Comparison of ENCODE assay signal across 24 mouse cellular contexts in genomic region chr1:40263122-40263498, GRCm38 (mm10). TPM values are rescaled to one million over a fixed set of nuclear protein-coding genes. Genes with fewer than 3 reads are reported as not detected.
DNase-seq lines count a peak whose midpoint lies in the region; ATAC-seq and TF ChIP-seq lines count a peak whose summit lies in the region.
"Had no signal": no experiment of that assay in that cellular context is flagged by ENCODE, and none has a peak within 500 bp of the region (broad histone marks: within the 10 kb centered on the region; RNA-seq: fewer than 3 reads in every experiment).

No protein-coding gene starts in this region.

- no peak for DNase-seq in embryonic facial prominence, embryonic 10.5 days (ENCODE audit: low spot score)
- DNase-seq in CH12.LX (ENCODE audit: extremely low read depth), result peak; percentile 53
- no peak for DNase-seq in lung, postnatal 25 days (ENCODE audit: low spot score)
- no peak for DNase-seq in yolk sac, embryonic 10.5 days (ENCODE audit: low spot score)
- DNase-seq in adrenal gland, postnatal 36 days, result no peak
- DNase-seq: adrenal gland, adult 8-10 months; adrenal gland, postnatal 25 days; cerebellum, adult 18-20 months; cerebellum, adult 9-10 months; cerebellum, postnatal 14 days; forebrain, postnatal 0 days; kidney, adult 18-20 months had no signal

- no peak overlapping the region for H3K9ac ChIP-seq in embryonic facial prominence, embryonic 15.5 days
- H3K9ac ChIP-seq in CH12.LX (ENCODE audit: insufficient read depth, low read depth), result no peak overlapping the region
- H3K9ac ChIP-seq: embryonic facial prominence, embryonic 13.5 days; forebrain, postnatal 0 days; heart, embryonic 12.5 days; heart, embryonic 15.5 days; hindbrain, embryonic 12.5 days had no signal

- no peak for TF ChIP-seq POLR2A in CH12.LX (IDR thresholded peaks at IDR 0.05; ENCODE audit: low read depth, low read length)

- no peaks in the 10 kb centered on the region for H3K36me3 ChIP-seq in embryonic facial prominence, embryonic 15.5 days
- H3K36me3 ChIP-seq in embryonic facial prominence, embryonic 10.5 days (replicated peaks), result no peaks in the 10 kb centered on the region
- H3K36me3 ChIP-seq in CH12.LX (replicated peaks in 1 of 2; ENCODE audit: control insufficient read depth in 1 of 2, insufficient read depth in 1 of 2, low read length in 1 of 2), result no peaks in the 10 kb centered on the region
- H3K36me3 ChIP-seq: embryonic facial prominence, embryonic 13.5 days; heart, embryonic 12.5 days; heart, embryonic 15.5 days; hindbrain, embryonic 12.5 days had no signal

- 48% methylated on average over 7 of the region's 7 CpGs for WGBS in embryonic facial prominence, embryonic 15.5 days
- 56% methylated on average over 7 of the region's 7 CpGs for WGBS in embryonic facial prominence, embryonic 10.5 days

- TF ChIP-seq RAD21 in CH12.LX (IDR thresholded peaks at IDR 0.05; ENCODE audit: low read depth, low read length), result no peak

- dilution Hi-C loops in CH12.LX (cut with MboI; ENCODE audit: extremely low pct_ligation_motif_present, extremely low pct_unique_long_range_greater_than_20kb, low sequenced_read_pairs), result no loop called here

- no peak overlapping the region for H3K4me3 ChIP-seq in embryonic facial prominence, embryonic 15.5 days (replicated peaks)
- no peak overlapping the region for H3K4me3 ChIP-seq in embryonic facial prominence, embryonic 10.5 days
- no peak overlapping the region for H3K4me3 ChIP-seq in CH12.LX (replicated peaks in 1 of 3; ENCODE audit: low read depth in 2 of 3, low read length in 2 of 3, poor library complexity in 1 of 3)
- H3K4me3 ChIP-seq: embryonic facial prominence, embryonic 13.5 days; heart, embryonic 12.5 days; heart, embryonic 15.5 days; hindbrain, embryonic 12.5 days had no signal

- in situ Hi-C loops in CH12.LX (cut with MboI; ENCODE audit: low pct_ligation_motif_present, low pct_unique_long_range_greater_than_20kb, low sequenced_read_pairs), result no loop called here

- peak overlapping the region; percentile 39; the same call in 1 of the 2 replicates for H3K27ac ChIP-seq in embryonic facial prominence, embryonic 15.5 days (replicated peaks)
- no peak overlapping the region for H3K27ac ChIP-seq in embryonic facial prominence, embryonic 10.5 days (replicated peaks)
- H3K27ac ChIP-seq in CH12.LX (ENCODE audit: insufficient read depth, low read depth), result no peak overlapping the region
- H3K27ac ChIP-seq: heart, embryonic 15.5 days; hindbrain, embryonic 12.5 days had no signal

- H3K9me3 ChIP-seq in embryonic facial prominence, embryonic 15.5 days (replicated peaks), result no peaks in the 10 kb centered on the region
- no peaks in the 10 kb centered on the region for H3K9me3 ChIP-seq in embryonic facial prominence, embryonic 10.5 days
- H3K9me3 ChIP-seq in CH12.LX (replicated peaks; ENCODE audit: low read length), result no peaks in the 10 kb centered on the region
- H3K9me3 ChIP-seq: embryonic facial prominence, embryonic 13.5 days; heart, embryonic 12.5 days; heart, embryonic 15.5 days; hindbrain, embryonic 12.5 days had no signal

- H3K79me2 ChIP-seq in CH12.LX (replicated peaks; ENCODE audit: control insufficient read depth, extremely low read depth, insufficient read depth, poor library complexity, severe bottlenecking), result no peaks in the 10 kb centered on the region

- peak; percentile 18; the same call in 1 of the 2 replicates for TF ChIP-seq EP300 in CH12.LX (IDR thresholded peaks at IDR 0.05; ENCODE audit: low read length)

- peaks cover 36% of the 10 kb centered on the region for H3K4me1 ChIP-seq in embryonic facial prominence, embryonic 15.5 days
- H3K4me1 ChIP-seq in embryonic facial prominence, embryonic 10.5 days, result peaks cover 16% of the 10 kb centered on the region
- peaks cover 3 to 26% of the 10 kb centered on the region in 2 experiments for H3K4me1 ChIP-seq in CH12.LX (ENCODE audit: control insufficient read depth in 1 of 2, insufficient read depth in 2 of 2)

- TF ChIP-seq CTCF in CH12.LX (conservative IDR thresholded peaks at IDR 0.05 in 1 of 2, IDR thresholded peaks at IDR 0.05 in 1 of 2; ENCODE audit: low read depth in 2 of 2, low read length in 2 of 2), result no peak

- ATAC-seq in embryonic facial prominence, embryonic 15.5 days (ENCODE audit: insufficient number of reproducible peaks, low FRiP score, low TSS enrichment, low read depth), result no peak
- ATAC-seq in granulocyte monocyte progenitor cell, adult 5-6 weeks (replicated peaks; ENCODE audit: poor library complexity, severe bottlenecking), result peak; percentile 26; the same call in 1 of the 2 replicates
- peak; percentile 40; the same call in 1 of the 2 replicates for ATAC-seq in megakaryocyte progenitor cell, adult 5-6 weeks (replicated peaks; ENCODE audit: poor library complexity)
- ATAC-seq: activated CD4-positive, CD25-positive, alpha-beta regulatory T cell, adult 4 months; CD4-positive, CD25-positive, alpha-beta regulatory T cell, adult 4 months; forebrain, embryonic 14.5 days; forebrain, postnatal 0 days; inflammation-experienced regulatory T-cells, adult 6 months; intestine, embryonic 16.5 days had no signal

- no peaks in the 10 kb centered on the region for H3K27me3 ChIP-seq in embryonic facial prominence, embryonic 15.5 days
- peaks cover 33% of the 10 kb centered on the region for H3K27me3 ChIP-seq in embryonic facial prominence, embryonic 10.5 days (replicated peaks; ENCODE audit: low read depth, poor library complexity, severe bottlenecking)
- H3K27me3 ChIP-seq in CH12.LX (replicated peaks), result peaks cover 4% of the 10 kb centered on the region
- H3K27me3 ChIP-seq: embryonic facial prominence, embryonic 13.5 days; heart, embryonic 12.5 days; heart, embryonic 15.5 days had no signal

- H3K4me2 ChIP-seq in embryonic facial prominence, embryonic 15.5 days (replicated peaks), result no peak overlapping the region
- H3K4me2 ChIP-seq in CH12.LX (ENCODE audit: insufficient read depth, low read depth, poor library complexity, severe bottlenecking), result peak overlapping the region; percentile 10; the same call in 1 of the 2 replicates
- H3K4me2 ChIP-seq: embryonic facial prominence, embryonic 13.5 days; heart, embryonic 12.5 days; heart, embryonic 15.5 days; hindbrain, embryonic 12.5 days had no signal

TF ChIP-seq in CH12.LX, 34 proteins besides CTCF, POLR2A, EP300 and RAD21:
- 0 out of 2 replicates have a peak, but pooled peaks have one; percentile 38 for TF ChIP-seq MEF2A (IDR thresholded peaks at IDR 0.05; ENCODE audit: borderline replicate concordance, low read depth, low read length)
- no peak for TF ChIP-seq TBP (conservative IDR thresholded peaks at IDR 0.05; ENCODE audit: low read depth, low read length)
- TF ChIP-seq TCF12 (IDR thresholded peaks at IDR 0.05; ENCODE audit: low read depth, low read length), result 0 out of 2 replicates have a peak, but pooled peaks have one; percentile 12
- TF ChIP-seq SIN3A (IDR thresholded peaks at IDR 0.05; ENCODE audit: low read length), result peak; percentile 30; the same call in 1 of the 2 replicates

RNA-seq across cellular contexts. Expression of gene Il1r1, which starts 38.2 kb away (rescaled TPM):
- polyA plus RNA-seq in embryonic facial prominence, embryonic 15.5 days (2015; fragmentation: Nextera tagmentation; extraction: Ambion mirVana), result 10.3 and 10.9 TPM in 2 replicates
- 0.45 and 0.62 TPM in 2 replicates for polyA plus RNA-seq in embryonic facial prominence, embryonic 10.5 days (2016; fragmentation: Nextera tagmentation; extraction: Ambion mirVana)
- total RNA-seq in CH12.LX (2012; rRNA removed), result not detected in 2 replicates
- total RNA-seq in CH12.LX (2014; rRNA removed), result not detected in 2 replicates
- 0.04 TPM in 1 of 2 replicates, not detected in the other for polyA plus RNA-seq in CH12.LX (2012; ENCODE audit: insufficient read length, low read depth)
- total RNA-seq in granulocyte monocyte progenitor cell, adult 5-6 weeks (2014; fragmentation: Nextera tagmentation), result 3.0 and 3.1 TPM in 2 replicates
- 2.2 and 2.7 TPM in 2 replicates for total RNA-seq in granulocyte monocyte progenitor cell, adult 5-6 weeks (2017)
- total RNA-seq in megakaryocyte progenitor cell, adult 5-6 weeks (2015), result 4.6 and 5.8 TPM in 2 replicates
- total RNA-seq in megakaryocyte progenitor cell, adult 5-6 weeks (2017), result 3.2 and 4.7 TPM in 2 replicates
- 1 to 10 TPM; 4.5 TPM for total RNA-seq in adrenal gland, postnatal 36 days (2021)
- polyA plus RNA-seq: CD4-positive, CD25-positive, alpha-beta regulatory T cell, adult 4 months had no signal
